Mouse (Mus musculus): ENCODE measurements around the gene Hfe.

DNA sequence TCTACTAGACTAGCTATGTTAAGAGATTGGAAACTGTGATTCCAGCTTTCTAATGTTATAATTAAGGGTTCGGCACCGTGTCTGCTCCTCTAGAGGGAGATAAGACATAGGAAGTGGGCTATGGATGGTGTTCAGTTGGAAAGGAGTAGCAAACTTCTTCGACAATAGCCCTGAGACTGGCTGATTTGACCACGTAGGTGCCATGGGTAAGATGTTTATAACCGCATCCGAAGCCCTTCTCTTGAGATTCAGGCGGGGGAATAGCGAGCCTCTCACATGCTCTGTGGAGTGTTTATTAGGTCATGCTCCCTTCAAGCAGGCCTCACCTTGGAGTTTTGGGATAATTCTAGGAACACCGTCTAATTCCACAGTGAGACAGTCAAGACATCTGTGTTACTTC, 15.7 kb downstream of the Hfe start:
- no peak for TF ChIP-seq EP300 (IDR thresholded peaks at IDR 0.05; ENCODE audit: low read length)
- no peak for TF ChIP-seq SMC3 (IDR thresholded peaks at IDR 0.05; ENCODE audit: low read depth, low read length)
- no peak for TF ChIP-seq CTCF (conservative IDR thresholded peaks at IDR 0.05 in 1 of 2, IDR thresholded peaks at IDR 0.05 in 1 of 2; ENCODE audit: low read depth in 2 of 2, low read length in 2 of 2)
- TF ChIP-seq MAFK (IDR thresholded peaks at IDR 0.05; ENCODE audit: insufficient replicate concordance, low read length) = no peak

Measured in CH12.LX (cell line).